Mouse (Mus musculus): ENCODE results near the gene Olfr247.
"Not testable (repeated sequence)": the region's sequence is repeated elsewhere in the genome, so short reads cannot be mapped to it uniquely, and the experiment has no call there.

Olfr247 gene

GRCm38 (mm10) chr10:129976040-129976439, at the start of gene Olfr247:
TSS of gene Olfr247 (minus strand) at chr10:129976140.
- not testable (repeated sequence) for DNase-seq (ENCODE audit: low read depth)

- DNase-seq (ENCODE audit: low read depth) = no peak
Measured at GRCm38 (mm10) chr10:130012321-130012720, 36.4 kb upstream of the Olfr247 start, which contains the start of gene Olfr820. TSS of gene Olfr820 (plus strand) at chr10:130012621.

GRCm38 (mm10) chr10:130005366-130005765, 29.4 kb upstream of the Olfr247 start:
- not testable (repeated sequence) for DNase-seq (ENCODE audit: low read depth)

- DNase-seq (ENCODE audit: low read depth) = not testable (repeated sequence)
Measured at GRCm38 (mm10) chr10:130004104-130004503, 28.2 kb upstream of the Olfr247 start.

GRCm38 (mm10) chr10:129984962-129985361, 9.0 kb upstream of the Olfr247 start, which contains the start of gene Gm10310:
TSS of gene Gm10310 (minus strand) at chr10:129985062.
- DNase-seq (ENCODE audit: low read depth) = not testable (repeated sequence)

- not testable (repeated sequence) for DNase-seq (ENCODE audit: low read depth)
Measured at GRCm38 (mm10) chr10:129981867-129982266, 5.9 kb upstream of the Olfr247 start.

- not testable (repeated sequence) for DNase-seq (ENCODE audit: low read depth)
Measured at GRCm38 (mm10) chr10:129972994-129973393, 2.9 kb downstream of the Olfr247 start.

- not testable (repeated sequence) for DNase-seq (ENCODE audit: low read depth)
Measured at GRCm38 (mm10) chr10:129967166-129967565, 8.8 kb downstream of the Olfr247 start, which contains the start of gene Olfr819. TSS of gene Olfr819 (minus strand) at chr10:129967266.

GRCm38 (mm10) chr10:129966232-129966631, 9.7 kb downstream of the Olfr247 start:
- DNase-seq (ENCODE audit: low read depth) = not testable (repeated sequence)

- DNase-seq (ENCODE audit: low read depth) = no peak
Measured at GRCm38 (mm10) chr10:129949000-129949399, 26.9 kb downstream of the Olfr247 start, which contains the start of gene Olfr818. TSS of gene Olfr818 (minus strand) at chr10:129949100.

Measured in NIH3T3 (cell line).